8 mouse cellular contexts compared by ENCODE assay signal in genomic region chr7:15945721-15946536, GRCm38 (mm10). TPM values are rescaled to one million over a fixed set of nuclear protein-coding genes. Genes with fewer than 3 reads are reported as not detected.
DNase-seq lines count a peak whose midpoint lies in the region; ATAC-seq and TF ChIP-seq lines count a peak whose summit lies in the region.

Gene Nop53 (minus strand): TSS chr7:15946074.

- H3K27me3 ChIP-seq in hindbrain, embryonic 10.5 days (ENCODE audit: insufficient read depth, poor library complexity, severe bottlenecking): peaks cover 10% of the 10 kb centered on the region; the same call in 1 of the 2 replicates
- no peaks in the 10 kb centered on the region for H3K27me3 ChIP-seq in lung, postnatal 0 days (replicated peaks; ENCODE audit: insufficient read depth, low read length)

- H3K4me3 ChIP-seq in hindbrain, embryonic 10.5 days: peak within 1 kb of the TSS; percentile 78
- peak within 1 kb of the TSS; percentile 60 for H3K4me3 ChIP-seq in lung, postnatal 0 days (ENCODE audit: low read depth, low read length)

- H3K9ac ChIP-seq in lung, postnatal 0 days (replicated peaks; ENCODE audit: low read depth): peak within 1 kb of the TSS; percentile 48

- no peak for TF ChIP-seq CTCF in lung, postnatal 0 days (IDR thresholded peaks at IDR 0.05)

- 2% methylated on average over 59 of the region's 59 CpGs for WGBS in hindbrain, embryonic 10.5 days
- 3% methylated on average over 59 of the region's 59 CpGs for WGBS in lung, postnatal 0 days

- peak within 1 kb of the TSS; percentile 99 for H3K27ac ChIP-seq in hindbrain, embryonic 10.5 days
- peak within 1 kb of the TSS; percentile 87 for H3K27ac ChIP-seq in lung, postnatal 0 days (ENCODE audit: low read length)

- ATAC-seq in frontal cortex, adult (ENCODE audit: low TSS enrichment): peak; percentile 96
- peak; percentile 81 for ATAC-seq in lung, postnatal 0 days

- H3K9me3 ChIP-seq in hindbrain, embryonic 10.5 days: no peaks in the 10 kb centered on the region
- H3K9me3 ChIP-seq in lung, postnatal 0 days (ENCODE audit: low read length): no peaks in the 10 kb centered on the region

- peak within 1 kb of the TSS; percentile 69 for H3K4me2 ChIP-seq in lung, postnatal 0 days (replicated peaks; ENCODE audit: low read depth, low read length)

- H3K36me3 ChIP-seq in hindbrain, embryonic 10.5 days: peaks cover 44% of the 10 kb centered on the region
- H3K36me3 ChIP-seq in lung, postnatal 0 days (ENCODE audit: insufficient read depth, low read length): peaks cover 44% of the 10 kb centered on the region

- TF ChIP-seq EP300 in lung, postnatal 0 days (IDR thresholded peaks at IDR 0.05): peak; percentile 85

- peak; percentile 98 for DNase-seq in MEL-GATA-1-ER (ENCODE audit: extremely low read depth, low read depth)
- peak; percentile 96 for DNase-seq in cerebellum, adult 8-10 months
- peak; percentile 95 for DNase-seq in hindbrain, embryonic 10.5 days (ENCODE audit: low spot score)
- DNase-seq in layer of hippocampus, adult 9-11 months: peak; percentile 97
- peak; percentile 98 for DNase-seq in lung, postnatal 0 days (ENCODE audit: low spot score)
- DNase-seq in ovary, postnatal 14 days (ENCODE audit: low spot score): peak; percentile 82
- DNase-seq in thymus, postnatal 14 days: peak; percentile 89

- peaks cover 30% of the 10 kb centered on the region for H3K4me1 ChIP-seq in hindbrain, embryonic 10.5 days (replicated peaks)
- peaks cover 21% of the 10 kb centered on the region; the same call in 1 of the 2 replicates for H3K4me1 ChIP-seq in lung, postnatal 0 days (ENCODE audit: insufficient read depth, low read depth, low read length)

RNA-seq across cellular contexts. Expression of gene Nop53, which starts in this region (rescaled TPM):
- polyA plus RNA-seq in hindbrain, embryonic 10.5 days (2016; fragmentation: Nextera tagmentation; extraction: Ambion mirVana): 170 and 182 TPM in 2 replicates
- polyA plus RNA-seq in lung, postnatal 0 days (2015; fragmentation: Nextera tagmentation; extraction: Ambion mirVana): 196 and 204 TPM in 2 replicates

Comparison
In these comparisons a context has a peak if more than half of its experiments do, and no peak if none do; other contexts are left out.
1. Peak in every context shown above with its lines: DNase-seq, ATAC-seq, H3K4me3 ChIP-seq and H3K27ac ChIP-seq.